Mouse (Mus musculus) liver, embryonic 14.5 days (tissue): Measurements from ENCODE around the gene Cog2. TPM values are rescaled to one million over a fixed set of nuclear protein-coding genes. Genes with fewer than 3 reads are reported as not detected.

Experiments used
- ATAC-seq: fragments of 200-750 bp; cut with Nextera tagmentation; 2 replicates; pipeline ENCODE4 v1.8.0; 2017; ENCODE audit warnings: moderate number of reproducible peaks, mild to moderate bottlenecking, moderate library complexity; ENCODE audit not compliant: insufficient read depth
- DNase-seq, 3 experiments: peaks; one replicate each; pipeline ENCODE4 v3.0.0-alpha.2; 2012 to 2013; ENCODE audit warnings: low read depth in 3 of 3, low spot score in 3 of 3
- H3K27ac ChIP-seq: fragments of 300-500 bp; sonication (generic); 2 replicates; pipeline ENCODE4 v1.5.1; 2014; ENCODE audit warnings: moderate library complexity, mild to moderate bottlenecking, control low read depth, inconsistent platforms
- H3K27me3 ChIP-seq: fragments of 300-500 bp; sonication (generic); 2 replicates; pipeline ENCODE4 v1.6.1; 2014; ENCODE audit warnings: mild to moderate bottlenecking, low read length, moderate library complexity; ENCODE audit not compliant: control insufficient read depth, insufficient read depth
- H3K36me3 ChIP-seq: fragments of 300-500 bp; sonication (generic); replicated peaks from 2 replicates; pipeline ENCODE4 v1.6.1; 2014; ENCODE audit warnings: low read depth; ENCODE audit not compliant: control insufficient read depth, insufficient read depth
- H3K4me1 ChIP-seq, 2 experiments: fragments of 200-500 bp in 1 of 2; fragments of 300-500 bp in 1 of 2; sonication (generic) in 1 of 2; replicated peaks; 2 replicates each; pipeline ENCODE4 v1.6.1; 2012 to 2014; ENCODE audit warnings: antibody characterized with exemption in 1 of 2, inconsistent platforms in 1 of 2, low read length in 1 of 2; ENCODE audit not compliant: control insufficient read depth in 2 of 2, insufficient read depth in 2 of 2
- H3K4me2 ChIP-seq: fragments of 300-500 bp; sonication (generic); 2 replicates; pipeline ENCODE4 v1.6.1; 2014; ENCODE audit warnings: low read depth, mild to moderate bottlenecking, control low read depth, moderate library complexity
- H3K4me3 ChIP-seq, 2 experiments: fragments of 200-500 bp in 1 of 2; fragments of 300-500 bp in 1 of 2; sonication (generic) in 1 of 2; 2 replicates each; pipeline ENCODE4 v1.5.1; 2012 to 2014; ENCODE audit warnings: low read depth in 2 of 2, low read length in 2 of 2, mild to moderate bottlenecking in 2 of 2, control low read depth in 1 of 2, inconsistent platforms in 1 of 2, moderate library complexity in 1 of 2; ENCODE audit not compliant: insufficient read depth in 1 of 2
- H3K9ac ChIP-seq: fragments of 300-500 bp; sonication (generic); replicated peaks from 2 replicates; pipeline ENCODE4 v1.6.1; 2014; ENCODE audit warnings: mild to moderate bottlenecking, control low read depth, moderate library complexity
- H3K9me3 ChIP-seq: fragments of 300-500 bp; sonication (generic); 2 replicates; pipeline ENCODE4 v1.6.1; 2016; ENCODE audit warnings: low read length, mixed read lengths; ENCODE audit not compliant: control insufficient read depth
- CTCF ChIP-seq: IDR thresholded peaks from 2 replicates; pipeline ENCODE4 v1.5.1; 2016; ENCODE audit warnings: antibody characterized with exemption, low read depth, control low read depth
- EP300 ChIP-seq: IDR thresholded peaks from 2 replicates; pipeline ENCODE4 v1.6.1; 2016; ENCODE audit warnings: antibody characterized with exemption, low read depth
- WGBS: fragments of 180-500 bp; shearing (Covaris S2); extraction: QIAGEN DNeasy Blood & Tissue Kit; methylation state at CpG from one replicate; pipeline ENCODE4 v1.1.7; 2014; ENCODE audit not compliant: insufficient replicate concordance; 5-methylcytosine and 5-hydroxymethylcytosine counted together
- polyA plus RNA-seq, 2 experiments: library from polyadenylated mRNA; depleted of rRNA in 1 of 2; stranded (reverse) in 1 of 2; unstranded in 1 of 2; fragments of >200 nt; fragmentation: Nextera tagmentation in 1 of 2; extraction: Ambion mirVana in 1 of 2; gene quantifications; 2 replicates each; pipeline versions ENCODE4 v1.2.1 to v1.2.3; 2012 to 2014

Gene Cog2
- polyA plus RNA-seq, 2 experiments, result 10.0 to 15.0 TPM

DNA sequence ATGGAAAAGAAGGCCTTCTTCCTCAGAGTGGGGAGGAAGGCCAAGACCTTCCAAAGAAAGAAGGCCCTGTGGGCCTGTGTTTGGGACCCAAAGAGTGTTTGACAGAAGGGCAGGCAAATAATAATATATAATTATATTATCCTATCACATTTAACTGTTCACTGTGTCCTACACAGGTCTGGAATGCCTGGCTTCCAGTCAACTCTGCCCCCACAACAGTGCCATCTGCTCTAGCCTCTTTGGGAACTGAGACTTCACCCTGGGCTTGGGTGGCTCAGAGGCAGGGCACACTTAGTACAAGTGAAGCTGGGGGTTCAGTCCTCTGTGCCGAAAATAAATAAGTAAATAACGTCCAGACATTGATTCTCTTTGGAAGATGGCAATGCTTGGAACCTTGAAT is 37.8 kb upstream of the Cog2 start:
- DNase-seq (no peak), ATAC-seq (no peak)
- TF ChIP-seq EP300 (no peak), CTCF (no peak)
- WGBS, result 58% methylated on average over 2 of the region's 2 CpGs
- Histone ChIP-seq H3K4me2 (no peak overlapping the region), H3K4me3 (no peak overlapping the region), H3K27ac (no peak overlapping the region), H3K36me3 (no peaks in the 10 kb centered on the region), H3K9me3 (no peaks in the 10 kb centered on the region), H3K4me1 (no peaks in the 10 kb centered on the region), H3K27me3 (no peaks in the 10 kb centered on the region), H3K9ac (no peak overlapping the region)

DNA sequence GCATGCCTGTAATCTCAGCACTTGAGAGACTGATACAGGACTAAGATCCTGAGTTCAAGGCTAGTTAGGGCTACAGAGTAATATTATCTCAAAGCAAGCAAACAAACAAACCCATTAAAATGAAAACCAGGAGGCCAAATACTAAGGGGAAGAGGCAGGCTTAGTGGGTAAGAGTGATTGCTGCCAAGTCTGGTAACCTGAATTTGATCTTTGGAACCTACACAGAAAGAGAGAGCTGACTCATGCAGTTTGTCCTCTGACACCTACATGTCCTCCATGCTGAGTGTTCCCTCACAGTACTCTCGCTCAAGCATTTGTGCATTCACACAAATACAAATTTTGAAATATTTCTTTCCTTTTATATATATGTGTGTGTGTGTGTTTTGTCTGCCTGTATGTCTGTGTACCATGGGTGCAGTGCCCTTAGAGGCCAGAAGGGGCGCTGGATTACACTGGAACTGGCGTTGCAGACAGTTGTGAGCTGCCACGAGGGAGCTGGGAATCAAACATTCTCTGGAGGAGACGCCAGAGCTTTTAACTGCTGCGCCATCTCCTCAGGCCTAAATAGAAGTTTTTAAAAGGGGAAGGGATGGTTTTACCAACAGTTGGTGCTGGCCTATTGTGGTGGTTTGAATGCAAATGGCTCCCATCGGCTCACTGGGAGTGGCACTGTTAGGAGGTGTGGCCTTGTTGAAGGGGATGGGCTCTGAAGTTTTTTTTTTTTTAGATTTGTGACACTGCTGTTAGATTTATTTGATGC is 37.0 kb upstream of the Cog2 start:
- ATAC-seq (no peak), DNase-seq (no peak)
- Histone ChIP-seq H3K27ac (no peak overlapping the region), H3K27me3 (no peaks in the 10 kb centered on the region), H3K4me3 (no peak overlapping the region), H3K4me1 (no peaks in the 10 kb centered on the region), H3K36me3 (no peaks in the 10 kb centered on the region), H3K9ac (no peak overlapping the region), H3K4me2 (no peak overlapping the region), H3K9me3 (no peaks in the 10 kb centered on the region)
- TF ChIP-seq EP300 (no peak), CTCF (peak; percentile 62)
- 56% methylated on average over 7 of the region's 7 CpGs for WGBS

DNA sequence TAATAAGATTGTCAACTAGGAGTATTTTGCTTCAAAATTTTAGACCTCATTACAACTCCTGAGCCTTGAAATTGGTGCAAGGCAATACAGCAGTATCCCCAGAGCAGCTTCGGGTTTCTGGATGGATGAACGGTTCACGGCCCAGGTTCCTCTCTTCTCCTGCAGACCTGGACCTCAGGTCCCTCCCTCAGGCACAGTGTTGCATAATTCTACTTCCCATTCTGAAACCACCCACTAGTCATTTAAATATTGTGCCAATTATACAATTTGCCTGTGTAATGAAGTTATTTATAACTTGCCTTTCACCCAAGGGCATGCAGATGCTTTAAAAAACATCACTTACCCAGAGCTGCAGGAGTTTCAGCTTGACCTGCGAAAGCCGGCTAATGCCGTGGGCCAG is 31.3 kb upstream of the Cog2 start:
- H3K27me3 ChIP-seq, result no peaks in the 10 kb centered on the region
- no peak overlapping the region for H3K27ac ChIP-seq
- no peaks in the 10 kb centered on the region for H3K9me3 ChIP-seq
- WGBS, result 78% methylated on average over 6 of the region's 6 CpGs
- ATAC-seq (no peak), DNase-seq (no peak)
- TF ChIP-seq EP300 (no peak), CTCF (no peak)
- no peak overlapping the region for H3K4me2 ChIP-seq
- no peaks in the 10 kb centered on the region for H3K36me3 ChIP-seq
- no peak overlapping the region for H3K4me3 ChIP-seq
- H3K9ac ChIP-seq, result no peak overlapping the region
- H3K4me1 ChIP-seq, result no peaks in the 10 kb centered on the region

DNA sequence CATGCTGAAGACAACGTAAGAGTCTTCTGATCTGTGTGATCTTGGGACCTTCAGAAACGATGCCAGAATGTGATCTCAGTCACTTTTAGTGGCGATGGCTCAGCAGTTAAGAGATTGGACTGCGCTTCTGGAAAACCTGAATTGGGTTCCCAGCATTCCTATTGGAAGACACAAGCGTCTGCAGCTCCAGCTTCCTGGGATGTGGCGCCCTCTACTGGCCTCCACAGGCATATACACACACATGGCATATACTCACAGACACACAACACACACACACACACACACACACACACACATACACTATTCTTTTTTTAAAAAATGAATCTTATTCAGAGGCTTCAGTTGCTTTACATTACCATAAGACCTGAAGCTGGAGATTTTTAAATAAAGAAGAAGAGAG is 30.8 kb upstream of the Cog2 start:
- Histone ChIP-seq H3K9ac (no peak overlapping the region), H3K27me3 (no peaks in the 10 kb centered on the region), H3K4me2 (no peak overlapping the region), H3K9me3 (no peaks in the 10 kb centered on the region), H3K36me3 (no peaks in the 10 kb centered on the region), H3K4me1 (no peaks in the 10 kb centered on the region), H3K27ac (no peak overlapping the region), H3K4me3 (no peak overlapping the region)
- DNase-seq (no peak), ATAC-seq (no peak)
- TF ChIP-seq EP300 (no peak), CTCF (peak; percentile 37)
- WGBS, result 64% methylated on average over 6 of the region's 6 CpGs

DNA sequence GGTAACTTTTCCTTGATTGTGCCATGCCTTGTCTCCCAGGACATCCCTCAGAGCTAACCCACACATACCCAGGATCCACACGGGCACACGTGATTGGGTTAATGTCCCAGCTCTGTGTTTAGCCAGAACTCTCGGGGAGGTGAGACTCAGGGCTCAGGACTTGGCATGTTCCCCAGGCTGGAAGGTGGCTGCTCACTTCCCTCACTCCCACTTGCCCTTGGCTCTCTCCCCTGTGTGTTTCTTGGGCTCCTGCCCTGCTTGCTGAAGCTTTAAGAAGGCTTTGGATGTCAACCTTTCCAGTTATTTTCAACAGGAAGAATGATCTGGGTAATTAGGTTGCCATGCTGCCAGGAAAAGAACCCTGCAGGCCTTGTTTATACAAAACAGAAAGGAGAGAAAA is 26.2 kb upstream of the Cog2 start:
- Histone ChIP-seq H3K4me1 (no peaks in the 10 kb centered on the region), H3K27ac (no peak overlapping the region), H3K9ac (no peak overlapping the region), H3K9me3 (no peaks in the 10 kb centered on the region), H3K27me3 (no peaks in the 10 kb centered on the region), H3K36me3 (no peaks in the 10 kb centered on the region), H3K4me2 (no peak overlapping the region), H3K4me3 (no peak overlapping the region)
- ATAC-seq (no peak), DNase-seq (no peak)
- WGBS, result 51% methylated on average over 3 of the region's 3 CpGs
- no peak for TF ChIP-seq EP300
